Mouse (Mus musculus) lung, postnatal 25 days (tissue): ENCODE data around the gene Serpina3i.
"Not testable (repeated sequence)": the region's sequence is repeated elsewhere in the genome, so short reads cannot be mapped to it uniquely, and the experiment has no call there.

ENCODE experiments used
- DNase-seq: peaks from one replicate; pipeline ENCODE4 v3.0.0; 2022; ENCODE audit warnings: low spot score

The Serpina3i gene

DNA sequence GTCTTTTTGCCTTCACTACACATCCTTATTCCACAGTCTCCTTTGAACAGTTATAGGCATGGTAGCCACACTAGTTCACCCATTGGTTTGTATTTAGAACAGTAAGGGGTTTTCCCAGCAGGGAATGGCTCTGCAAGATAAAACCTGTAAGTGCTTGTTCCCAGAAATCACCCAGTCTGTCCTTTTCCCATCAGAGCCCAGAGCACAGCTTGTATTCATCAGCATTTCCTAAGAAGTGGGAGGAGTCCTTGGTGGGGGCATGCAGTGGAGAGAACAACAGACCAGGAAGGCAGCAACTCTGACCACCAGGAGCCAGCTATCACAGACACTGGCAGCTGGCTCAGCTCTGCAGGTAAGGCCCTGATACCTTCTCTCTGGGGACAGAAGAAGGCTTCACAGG lies at the start of gene Serpina3i:
TSS of gene Serpina3i (plus strand) at position 260 of the 400 bp plus-strand sequence.
- peak; percentile 19 for DNase-seq

GRCm38 (mm10) chr12:104213689-104214444 lies 49.1 kb upstream of the Serpina3i start:
- DNase-seq = no peak

- DNase-seq = no peak
Measured at GRCm38 (mm10) chr12:104214445-104214753, 48.5 kb upstream of the Serpina3i start, which contains the start of gene Serpina3f. TSS of gene Serpina3f (plus strand) at chr12:104214544.

GRCm38 (mm10) chr12:104215249-104215648 lies 47.7 kb upstream of the Serpina3i start:
- no peak for DNase-seq

DNA sequence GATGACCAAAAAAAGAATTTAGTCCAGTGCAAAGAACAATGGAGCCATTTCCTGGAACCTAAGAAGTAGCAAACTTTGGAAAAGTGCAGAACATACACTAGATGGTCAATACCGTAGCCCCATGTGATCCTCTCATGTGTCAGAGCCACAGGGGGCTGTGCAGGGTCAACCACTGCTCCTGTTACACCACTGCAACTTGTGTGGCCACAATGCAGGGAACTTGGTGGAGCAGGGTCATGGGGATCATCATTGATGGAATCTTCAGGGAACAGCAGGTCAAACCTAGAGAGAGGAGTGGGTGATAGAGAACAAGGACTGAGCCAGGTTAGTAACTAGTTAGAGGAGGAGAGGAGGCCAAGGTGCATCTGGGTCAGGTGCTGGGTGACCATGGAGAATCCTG lies 41.3 kb upstream of the Serpina3i start:
- no peak for DNase-seq

DNA sequence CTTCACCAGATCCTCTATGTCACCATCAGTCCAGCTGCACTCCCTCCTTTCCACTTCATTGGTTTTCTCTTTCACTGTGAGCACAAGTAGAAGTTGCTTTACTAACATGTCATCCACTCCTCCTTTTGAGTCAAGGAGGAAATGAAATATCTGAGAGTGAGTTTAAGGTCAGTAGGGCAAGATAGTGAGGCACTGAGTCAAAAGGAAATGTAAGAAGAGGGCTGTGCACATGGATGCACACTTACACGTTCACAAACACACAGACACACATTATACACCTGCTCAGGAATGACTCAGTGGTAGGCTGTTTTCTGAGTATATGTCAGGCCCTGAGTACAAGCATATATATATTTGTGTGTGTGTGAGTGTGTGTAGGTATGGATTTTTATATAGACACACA lies 39.2 kb upstream of the Serpina3i start:
- no peak for DNase-seq

- no peak for DNase-seq
Measured at GRCm38 (mm10) chr12:104224598-104225300, 38.2 kb upstream of the Serpina3i start.

- no peak for DNase-seq
Measured at GRCm38 (mm10) chr12:104230762-104231161, 32.2 kb upstream of the Serpina3i start.

DNA sequence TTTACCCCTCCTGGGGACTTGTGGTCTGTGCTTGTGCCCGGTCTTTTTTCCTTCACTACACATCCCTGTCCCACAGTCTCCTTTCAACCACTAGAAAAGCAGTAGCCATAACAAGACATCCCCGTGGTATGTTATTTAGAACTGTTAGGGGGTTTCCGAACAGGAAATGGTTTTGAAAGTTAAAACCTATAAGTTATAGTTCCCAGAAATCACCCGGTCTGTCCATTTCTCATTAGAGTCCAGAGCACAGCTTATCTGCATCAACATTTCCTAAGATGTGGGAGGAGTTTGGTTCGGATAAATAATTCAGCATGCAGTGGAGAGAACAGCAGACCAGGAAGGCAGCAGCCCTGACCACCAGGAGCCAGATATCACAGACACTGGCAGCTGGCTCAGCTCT lies 27.0 kb upstream of the Serpina3i start, which contains the start of gene Serpina3g:
TSS of gene Serpina3g (plus strand) at position 331 of the 400 bp plus-strand sequence.
- no peak for DNase-seq

DNA sequence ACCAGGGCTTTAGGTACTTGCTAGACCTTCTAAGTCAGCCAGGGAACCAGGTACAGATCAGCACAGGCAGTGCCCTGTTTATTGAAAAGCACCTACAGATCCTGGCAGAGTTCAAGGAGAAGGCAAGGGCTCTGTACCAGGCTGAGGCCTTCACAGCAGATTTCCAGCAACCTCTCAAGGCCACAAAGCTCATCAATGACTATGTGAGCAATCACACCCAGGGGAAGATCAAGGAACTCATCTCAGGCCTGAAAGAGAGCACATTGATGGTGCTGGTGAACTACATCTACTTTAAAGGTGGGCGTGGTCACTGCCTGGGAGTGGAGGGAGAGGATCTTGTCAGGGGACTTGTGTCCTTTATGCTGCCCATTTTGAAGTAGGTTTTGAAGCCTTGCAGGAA lies 24.9 kb upstream of the Serpina3i start:
- not testable (repeated sequence) for DNase-seq

DNA sequence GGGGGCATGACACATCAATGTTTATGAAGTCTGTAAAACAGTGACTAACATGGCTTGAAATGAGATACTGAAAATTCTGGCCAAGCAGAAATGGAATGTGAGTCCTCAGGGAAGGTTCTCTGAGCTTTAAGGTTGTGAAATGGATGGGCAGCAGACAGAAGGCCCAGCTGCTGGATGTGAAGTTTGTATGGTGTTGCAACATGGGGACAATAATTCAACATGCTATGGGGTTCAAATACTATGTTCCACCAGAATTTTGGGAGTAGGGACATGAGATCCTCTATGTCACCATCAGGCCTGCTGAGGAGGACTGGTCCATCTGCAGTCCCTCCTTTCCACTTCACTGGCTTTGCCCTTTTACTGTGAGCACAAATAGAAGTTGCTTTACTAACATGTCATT lies 19.6 kb upstream of the Serpina3i start:
- DNase-seq = no peak

GRCm38 (mm10) chr12:104245092-104245491 lies 17.8 kb upstream of the Serpina3i start:
- DNase-seq = no peak

DNA sequence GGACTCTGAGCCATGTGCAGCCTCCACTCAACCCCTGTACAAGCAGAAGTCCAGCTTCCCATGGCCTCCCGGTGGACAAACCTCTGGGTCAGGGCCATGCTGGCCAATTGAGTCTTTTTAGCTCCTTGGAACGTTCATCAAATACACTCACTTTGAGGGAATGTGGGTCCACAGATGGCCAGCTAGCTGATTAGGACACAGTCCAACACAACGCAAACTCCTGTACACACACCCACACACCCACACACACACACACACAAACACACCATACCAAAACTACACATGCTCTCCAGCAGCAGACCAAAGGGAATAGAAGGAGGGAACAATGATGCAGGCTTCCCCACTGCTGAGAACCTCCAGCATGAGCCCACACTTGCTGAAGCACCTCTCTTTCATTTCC lies 17.3 kb upstream of the Serpina3i start:
- no peak for DNase-seq

- DNase-seq = peak; percentile 14
Measured at GRCm38 (mm10) chr12:104247553-104248002, 15.3 kb upstream of the Serpina3i start.

GRCm38 (mm10) chr12:104248231-104248630 lies 14.7 kb upstream of the Serpina3i start:
- DNase-seq = no peak

DNA sequence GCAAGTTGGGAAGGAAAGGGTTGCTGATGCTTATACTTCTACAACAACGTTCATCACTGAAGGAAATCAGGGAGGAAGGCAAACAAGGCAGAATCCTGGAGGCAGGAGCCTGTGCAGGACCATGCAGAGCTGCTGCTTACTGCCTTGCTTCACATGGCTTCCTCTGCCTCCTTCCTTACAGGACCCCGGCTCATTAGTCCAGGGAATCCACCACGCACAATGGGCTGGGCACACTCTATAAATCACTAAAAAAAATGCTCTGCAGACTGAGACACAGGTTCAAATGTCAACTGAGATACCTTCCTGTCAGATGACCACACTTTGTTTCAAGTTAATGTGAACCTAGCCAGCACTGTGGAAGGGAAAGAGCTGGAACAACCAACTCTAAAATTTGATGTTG lies 1.9 kb upstream of the Serpina3i start:
- no peak for DNase-seq

- no peak for DNase-seq
Measured at GRCm38 (mm10) chr12:104266374-104266773, 3.5 kb downstream of the Serpina3i start.

DNA sequence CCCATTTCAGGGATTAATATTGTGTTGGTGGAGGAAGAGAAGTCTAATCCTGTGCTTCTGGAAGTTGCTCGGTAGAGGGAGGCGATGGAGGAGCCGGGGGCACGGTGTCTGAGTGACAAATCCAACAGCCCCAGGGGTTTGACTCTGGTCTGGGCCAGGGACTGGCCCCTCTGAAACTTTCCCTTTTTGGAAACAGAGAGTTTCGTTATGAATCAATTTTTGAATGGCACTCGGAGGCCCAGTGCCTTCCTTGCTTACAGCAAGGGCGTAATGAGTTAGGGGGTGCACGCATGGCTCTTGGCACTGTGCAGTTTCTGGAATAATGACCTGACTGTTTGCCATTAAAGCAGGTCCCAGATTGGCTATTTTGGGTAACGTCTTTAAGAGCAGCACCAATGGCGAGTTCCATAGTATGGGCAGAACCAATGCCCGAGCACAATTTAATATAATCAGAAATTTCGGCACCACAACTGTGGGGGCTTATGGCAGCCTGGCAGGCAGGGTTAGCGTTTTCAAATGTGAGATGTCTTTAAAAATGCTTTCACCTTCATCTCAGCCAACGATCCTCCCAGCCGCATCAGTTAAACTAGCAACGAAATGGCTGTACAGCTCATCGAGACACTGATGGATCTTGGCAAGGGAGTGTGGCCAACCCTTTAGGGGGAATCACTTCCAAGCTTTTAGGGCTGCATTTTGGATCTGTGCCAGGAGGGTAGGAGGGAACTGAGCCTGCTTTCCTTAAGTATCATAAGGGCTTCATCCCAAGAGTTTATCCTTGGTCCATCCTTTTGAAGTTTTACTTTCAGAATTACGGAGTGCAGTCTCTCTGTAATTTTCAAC lies 15.5 kb downstream of the Serpina3i start:
- no peak for DNase-seq

GRCm38 (mm10) chr12:104279056-104279435 lies 16.1 kb downstream of the Serpina3i start:
- no peak for DNase-seq

DNA sequence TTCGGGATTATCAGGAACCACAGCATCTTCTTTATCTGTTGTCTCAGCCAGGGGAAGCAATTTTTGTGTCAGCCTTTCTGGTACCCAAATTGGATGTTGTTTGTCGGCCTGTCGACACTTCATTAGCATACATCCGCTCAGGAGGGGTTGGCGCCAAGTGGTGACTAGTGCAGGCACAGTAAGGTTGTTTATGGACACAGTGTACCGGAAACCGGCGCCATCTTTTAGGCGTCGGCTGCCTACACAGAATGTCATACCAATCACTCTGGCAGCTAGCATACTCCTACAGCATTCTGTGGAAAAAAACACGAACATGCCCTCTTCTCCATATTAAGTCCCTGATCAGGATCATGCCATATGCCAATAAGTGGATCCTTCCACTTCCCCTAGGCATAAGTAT lies 20.5 kb downstream of the Serpina3i start:
- no peak for DNase-seq

DNA sequence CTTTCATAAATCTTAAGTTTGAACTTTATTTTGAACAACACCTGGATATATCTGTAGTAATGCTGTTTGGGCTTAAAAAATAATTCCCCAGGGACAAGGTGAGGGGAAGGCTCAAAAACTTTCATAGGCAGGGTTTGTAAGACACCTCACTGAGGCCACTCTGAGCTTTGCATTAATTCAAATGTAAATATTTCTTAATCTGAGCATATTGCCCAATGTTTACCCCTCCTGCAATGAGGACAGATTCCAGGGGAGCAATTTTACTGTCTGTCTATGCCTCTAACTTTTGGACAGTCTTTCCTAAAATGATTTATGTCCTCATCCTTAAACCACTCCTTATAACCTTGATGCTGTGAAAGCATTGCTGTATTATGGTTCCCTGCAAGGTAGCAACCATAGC lies 25.4 kb downstream of the Serpina3i start:
- no peak for DNase-seq

- no peak for DNase-seq
Measured at GRCm38 (mm10) chr12:104289872-104290271, 26.9 kb downstream of the Serpina3i start.

DNA sequence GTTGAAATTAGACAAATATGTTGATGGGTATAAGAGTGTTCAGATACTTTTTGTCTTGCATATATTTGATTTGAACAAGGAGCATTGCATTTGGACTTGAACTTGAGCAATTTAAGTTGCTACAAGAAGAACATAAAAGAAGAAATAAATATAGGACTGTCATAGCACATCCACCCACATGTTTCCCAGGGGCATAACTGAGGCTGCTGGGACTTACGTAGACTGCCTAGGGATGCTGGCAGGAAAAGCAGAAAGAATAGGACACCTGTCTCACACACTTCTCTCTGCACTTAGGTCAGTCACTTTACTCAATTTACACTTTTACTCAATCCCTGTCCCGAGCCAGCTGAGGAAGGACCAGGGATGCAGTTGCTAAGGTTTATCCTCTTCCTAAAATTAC lies 31.0 kb downstream of the Serpina3i start:
- DNase-seq = no peak
